Mouse (Mus musculus) cerebellum, adult 11 months (tissue): ENCODE results near the gene Sox14.

Source experiments
- DNase-seq: peaks from one replicate; pipeline ENCODE4 v3.0.0; 2022

The Sox14 gene

DNA sequence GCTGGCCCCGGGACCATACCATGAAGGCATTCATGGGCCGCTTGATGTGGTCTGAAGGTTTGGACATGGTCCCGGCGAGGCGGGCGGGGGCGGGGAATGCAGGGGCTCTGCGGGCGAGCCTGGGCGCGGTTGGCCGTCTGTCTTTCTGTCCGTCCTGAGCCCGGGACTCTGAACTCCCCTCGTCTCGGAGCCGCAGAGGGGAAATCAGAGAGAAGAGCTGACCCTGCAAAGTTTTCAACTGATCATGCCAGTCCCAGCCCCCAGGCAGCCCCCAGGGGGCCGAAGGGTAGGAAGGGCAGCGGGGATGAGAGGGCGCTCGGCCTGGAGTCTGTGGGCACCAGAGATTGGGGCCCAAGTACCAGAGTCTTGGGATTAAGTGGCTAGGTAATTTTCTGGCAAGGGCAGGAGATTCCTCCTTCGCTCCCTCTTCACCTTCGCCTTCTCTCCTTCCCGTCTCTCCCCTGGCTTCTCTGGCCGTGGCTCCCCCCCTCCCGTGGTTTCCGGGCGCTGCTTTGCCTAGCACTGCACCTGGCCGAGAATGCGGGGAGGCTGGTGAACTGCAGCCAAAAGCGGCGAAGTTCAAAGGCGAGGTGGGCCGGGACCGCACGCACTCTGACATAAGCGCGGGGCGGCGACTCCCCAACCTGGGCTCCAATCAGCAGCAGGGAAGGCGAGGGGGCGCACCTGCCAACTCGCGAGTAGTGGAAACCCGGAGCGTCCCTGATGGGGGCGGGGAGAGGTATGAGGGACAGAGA is at the start of gene Sox14:
Gene Sox14, minus strand, starts transcription at position 553 of the 755 bp plus-strand sequence.
- DNase-seq, result no peak

DNA sequence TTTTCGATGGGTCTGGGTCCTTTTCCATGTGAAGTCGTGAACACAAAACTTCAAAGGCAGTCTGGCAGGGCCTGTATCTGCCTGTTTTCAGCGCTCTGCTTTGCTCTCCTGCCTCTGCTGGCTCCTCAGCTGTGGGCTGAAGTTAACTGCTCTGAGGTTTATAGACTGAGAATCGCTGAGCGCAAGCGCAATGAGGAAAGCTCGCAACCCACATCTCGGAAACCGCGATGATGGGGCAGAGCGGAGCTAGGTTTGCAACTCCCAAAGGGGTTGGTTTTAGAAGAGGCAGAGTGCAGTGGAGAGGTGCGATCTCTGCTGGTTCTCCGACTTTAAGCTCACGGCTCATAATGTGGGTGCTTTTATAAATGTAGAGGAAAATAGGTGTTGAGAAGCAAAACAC is 3.3 kb upstream of the Sox14 start:
- DNase-seq, result no peak

DNA sequence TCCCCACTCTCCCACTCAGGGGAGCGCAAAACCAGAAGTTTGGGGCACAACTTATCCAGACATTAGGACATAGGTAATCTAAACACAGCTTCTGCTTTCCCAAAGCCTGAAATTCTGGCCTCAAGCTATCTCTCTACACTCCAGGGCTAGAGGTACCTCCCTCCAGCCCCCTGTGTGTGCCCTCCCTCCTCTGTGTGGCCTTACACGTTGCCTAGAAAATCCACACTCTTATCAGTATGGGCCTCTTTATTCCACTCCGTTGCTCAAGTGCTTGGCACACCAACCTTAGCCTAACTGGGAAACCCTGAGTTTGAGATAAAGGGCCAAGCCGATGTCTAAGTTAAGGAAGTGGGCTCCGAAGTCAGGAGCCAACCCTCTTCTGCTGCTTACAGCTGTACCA is 2.6 kb upstream of the Sox14 start:
- no peak for DNase-seq

DNA sequence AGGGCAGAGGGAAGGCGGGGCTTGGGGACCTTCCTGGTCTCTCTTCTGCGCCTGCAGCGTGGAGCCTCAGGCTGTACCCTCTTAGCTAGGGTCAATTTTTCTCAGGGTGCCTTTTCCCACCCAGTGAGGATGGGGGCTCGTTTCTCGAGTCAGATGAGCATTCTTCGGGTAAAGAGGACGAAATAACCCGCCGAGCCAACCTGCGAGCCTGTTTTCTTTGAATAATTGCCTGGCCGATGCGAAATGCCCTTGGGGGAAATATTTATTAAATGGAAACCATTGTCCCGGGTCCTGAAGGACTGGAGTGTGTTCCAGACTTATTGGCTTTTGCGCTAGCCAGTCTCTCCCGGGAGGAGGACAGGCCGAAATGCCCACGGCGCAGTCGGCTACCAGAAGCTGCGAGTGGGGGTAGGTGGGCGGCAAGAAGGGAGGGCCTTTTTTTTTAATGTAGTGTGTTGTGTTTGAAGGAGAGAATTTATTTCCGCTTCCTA is 1.1 kb upstream of the Sox14 start:
- no peak for DNase-seq

DNA sequence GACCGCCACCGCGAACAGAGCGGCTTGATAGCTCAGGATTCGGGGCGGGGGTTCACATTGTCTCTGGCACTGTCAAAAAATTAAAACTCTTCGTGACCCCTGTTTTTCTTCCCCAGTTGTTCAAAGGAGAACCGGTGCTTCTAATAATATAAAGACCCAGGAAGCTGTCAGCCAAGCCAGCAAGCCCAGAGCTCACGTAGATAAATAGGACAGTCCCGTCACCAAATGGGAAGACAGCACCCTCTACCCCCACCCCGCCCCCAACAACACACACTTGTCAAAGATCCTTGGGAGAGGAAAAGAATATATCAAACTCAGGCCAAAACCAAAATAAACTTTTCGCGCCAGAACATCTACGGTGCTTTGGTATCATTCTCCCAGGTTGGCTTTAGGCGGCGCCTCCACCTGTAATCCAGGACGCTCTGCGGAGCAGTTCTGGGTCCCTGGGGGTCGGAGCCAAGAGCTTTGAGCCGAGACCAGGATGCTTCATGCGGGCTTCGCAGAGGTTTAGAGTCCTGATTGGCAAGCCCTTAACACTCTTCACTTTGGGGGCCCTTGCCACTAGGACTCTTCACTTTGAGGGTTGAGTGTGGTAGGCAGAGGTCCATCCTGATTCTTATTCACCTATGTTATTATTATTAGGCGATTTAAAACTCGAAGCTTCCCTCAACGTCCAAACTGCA is 544 bp upstream of the Sox14 start:
- no peak for DNase-seq

DNA sequence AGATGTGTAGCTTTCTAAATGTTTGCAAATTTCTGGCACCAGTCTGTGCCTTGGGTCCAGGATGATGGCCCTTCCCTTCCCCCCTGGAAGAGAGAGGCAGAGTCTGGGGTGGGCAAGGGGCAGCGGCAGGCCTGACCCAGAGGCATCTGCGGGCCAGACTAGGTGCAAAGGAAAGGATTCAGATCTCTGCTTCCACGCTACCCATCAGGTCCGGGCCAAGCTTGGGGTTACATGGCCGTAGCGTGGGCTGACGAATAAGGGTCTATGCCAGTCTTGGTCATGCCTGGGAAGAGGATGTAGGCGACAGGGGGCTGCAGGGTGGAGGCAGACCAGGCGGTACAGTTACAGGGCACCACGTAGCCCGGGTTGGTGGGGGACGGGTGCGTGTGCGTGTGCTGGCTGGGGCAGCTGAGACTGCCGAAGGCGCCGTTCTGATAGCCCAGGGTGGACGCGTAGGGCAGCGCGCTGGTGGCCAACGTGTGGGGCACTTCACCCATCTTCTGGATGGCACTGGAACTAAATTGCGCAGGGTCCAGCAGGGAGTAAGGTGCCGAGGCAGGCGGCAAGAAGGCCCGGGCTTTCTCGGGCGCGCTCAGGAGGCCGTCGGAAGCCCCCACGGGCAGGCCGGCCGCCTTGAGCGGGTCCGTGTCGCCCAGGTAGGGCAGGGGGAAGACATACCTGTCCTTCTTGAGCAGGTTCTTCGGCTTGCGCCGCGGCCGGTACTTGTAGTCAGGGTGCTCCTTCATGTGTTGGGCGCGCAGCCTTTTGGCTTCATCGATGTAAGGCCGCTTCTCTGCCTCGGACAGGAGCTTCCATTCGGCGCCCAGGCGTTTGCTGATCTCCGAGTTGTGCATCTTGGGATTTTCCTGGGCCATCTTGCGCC is 994 bp downstream of the Sox14 start:
- DNase-seq, result no peak

DNA sequence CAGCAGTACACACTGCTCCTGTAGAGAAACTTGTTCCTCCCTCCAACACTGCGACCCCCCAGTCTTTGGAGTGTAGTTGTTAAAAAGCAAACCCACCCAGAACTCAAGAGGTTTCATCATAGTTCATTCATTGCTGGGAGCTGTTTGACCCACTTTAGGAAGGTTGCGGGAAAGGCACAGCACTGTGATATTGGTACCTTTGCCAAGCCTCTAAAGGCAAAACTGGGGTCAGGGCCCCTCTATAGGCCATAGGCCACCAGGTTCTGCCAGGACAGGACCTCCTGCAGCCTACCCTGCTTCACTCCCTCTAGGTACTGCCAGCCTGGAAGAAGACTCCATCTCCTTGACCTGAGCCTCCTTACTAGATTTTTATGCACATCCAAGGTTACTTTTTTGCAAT is 2.2 kb downstream of the Sox14 start:
- DNase-seq, result no peak

DNA sequence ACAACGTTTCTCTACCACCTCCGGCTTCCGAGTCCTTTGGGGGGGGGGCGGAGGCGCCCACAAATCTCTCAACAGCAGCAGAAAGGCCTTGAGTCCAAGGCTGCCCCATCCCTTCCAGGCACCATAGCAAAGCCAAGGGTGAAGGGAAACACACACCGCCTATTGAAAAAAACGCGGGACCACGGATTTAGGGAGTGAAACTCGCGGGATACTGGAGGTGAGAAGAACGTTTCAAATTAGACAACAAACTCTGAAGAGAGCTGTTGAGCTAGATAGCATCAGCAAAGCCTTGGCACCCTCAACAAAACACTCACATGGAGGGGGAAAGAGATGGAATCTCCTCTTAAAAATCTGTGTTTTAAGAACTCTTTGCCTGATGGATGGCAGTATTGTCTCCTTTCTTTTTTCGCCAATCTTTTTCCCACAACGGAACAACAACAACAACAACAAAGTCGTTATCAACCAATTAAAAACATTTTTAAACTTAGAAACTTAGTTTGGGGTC is 2.8 kb downstream of the Sox14 start:
- DNase-seq, result no peak

DNA sequence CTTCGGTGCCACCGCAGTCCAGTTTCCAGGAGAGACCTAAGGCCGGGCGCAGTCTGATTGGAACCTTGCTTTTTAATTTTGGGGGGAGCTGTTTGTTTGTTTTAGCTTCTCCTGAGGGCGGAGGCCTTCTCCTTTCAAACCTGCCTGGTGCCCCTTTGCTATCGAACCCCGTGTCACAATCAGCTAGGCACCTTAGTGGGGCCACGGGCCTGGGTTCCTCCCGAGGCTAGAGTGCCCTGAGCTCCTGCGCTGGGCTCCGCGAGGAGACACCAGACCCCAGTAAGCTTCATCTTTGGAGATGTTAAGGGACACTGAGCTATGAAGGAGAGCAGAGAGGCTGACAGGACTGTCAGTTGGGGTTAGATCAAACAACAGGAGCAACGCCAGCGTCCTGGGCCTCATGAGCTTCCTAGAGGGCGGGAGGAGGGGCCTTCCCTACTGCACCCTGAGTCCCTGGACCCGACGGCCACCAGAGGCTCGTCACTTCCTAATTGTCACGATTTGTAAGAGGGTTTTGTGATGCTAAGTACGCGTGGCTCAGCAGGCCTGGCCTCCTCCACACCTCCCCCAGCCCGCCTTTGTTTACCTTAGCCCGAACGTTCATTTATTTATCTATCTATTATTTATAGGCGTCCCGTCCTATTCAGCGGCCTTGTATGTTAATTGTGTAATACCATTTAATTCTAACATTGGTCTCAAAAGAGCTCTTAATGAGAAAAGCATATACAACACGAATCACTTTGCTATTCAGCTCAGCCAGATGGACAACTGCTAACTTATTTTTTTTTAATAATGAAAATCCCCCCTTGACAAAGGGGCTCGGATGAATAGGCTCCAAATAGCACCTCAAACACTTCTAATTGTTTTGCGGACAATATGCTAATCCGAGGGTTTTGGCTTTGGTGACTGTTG is 3.5 kb downstream of the Sox14 start:
- no peak for DNase-seq

DNA sequence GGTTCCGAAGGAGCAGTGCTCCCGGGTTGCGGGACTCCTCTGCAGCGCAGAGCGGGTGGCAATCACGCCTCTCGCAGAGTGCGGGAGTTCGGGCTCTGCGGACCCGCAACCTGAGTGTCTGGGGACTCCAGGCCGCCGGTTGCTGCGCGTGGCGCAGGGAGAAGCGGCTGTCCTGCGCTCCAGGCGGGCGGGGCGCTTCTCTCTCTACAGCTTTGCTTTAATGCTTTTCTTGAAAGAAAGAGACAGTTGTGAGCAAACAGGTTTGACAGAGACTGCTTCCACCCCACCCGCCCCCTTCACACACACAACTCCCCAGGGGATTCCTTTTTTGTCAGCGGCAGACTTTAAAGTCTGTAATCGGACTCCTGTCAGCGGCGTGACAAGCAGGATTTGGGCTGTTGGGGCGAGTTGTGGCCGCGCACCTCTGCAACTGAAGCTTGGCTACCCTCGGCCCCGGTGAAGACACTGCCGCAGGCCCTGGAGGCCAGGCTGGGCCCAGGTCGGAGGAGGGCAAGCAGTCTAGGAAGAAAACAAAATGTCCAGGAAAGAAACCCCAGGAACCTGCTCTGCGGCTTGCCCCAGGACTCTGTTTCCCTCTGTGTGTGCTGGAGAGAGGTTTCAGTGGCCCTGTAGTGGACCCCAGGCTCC is 4.3 kb downstream of the Sox14 start:
- DNase-seq, result no peak

DNA sequence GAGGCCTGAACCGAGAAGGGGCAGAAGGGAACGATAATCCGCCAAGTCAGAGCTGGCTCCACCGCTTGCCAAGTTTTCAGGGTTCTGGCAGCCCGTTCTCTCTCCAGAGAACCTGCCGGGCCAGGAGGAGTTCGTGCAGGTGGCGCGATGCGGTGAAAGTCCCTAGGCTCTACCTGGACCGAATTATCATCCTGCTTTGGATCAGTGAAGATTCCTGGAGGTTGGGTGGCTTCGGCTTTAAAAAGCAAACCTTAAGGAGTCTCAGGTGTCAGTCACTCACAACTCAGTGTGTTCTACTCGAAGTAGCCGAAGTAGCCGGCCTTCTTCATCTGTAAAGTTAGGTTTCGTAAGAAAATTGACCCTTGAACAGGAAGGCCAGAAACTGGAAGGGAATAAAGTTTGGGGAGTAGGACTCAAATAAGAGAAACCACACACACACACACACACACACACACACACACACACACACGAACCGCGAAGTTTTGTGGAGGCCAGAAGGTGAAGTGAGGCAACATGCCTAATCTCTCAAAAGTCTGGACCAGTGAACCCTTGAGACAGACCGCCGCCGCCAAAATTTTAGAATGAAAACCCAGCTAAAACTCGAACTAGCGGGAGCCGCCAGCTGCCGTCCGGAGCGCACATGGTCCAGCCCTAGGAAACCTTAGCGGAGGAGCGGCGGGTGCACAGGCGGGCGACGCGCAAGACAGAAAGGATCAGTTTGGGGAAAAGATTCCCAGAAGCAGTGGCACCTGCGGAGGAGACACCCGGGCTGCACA is 5.0 kb downstream of the Sox14 start:
- no peak for DNase-seq

DNA sequence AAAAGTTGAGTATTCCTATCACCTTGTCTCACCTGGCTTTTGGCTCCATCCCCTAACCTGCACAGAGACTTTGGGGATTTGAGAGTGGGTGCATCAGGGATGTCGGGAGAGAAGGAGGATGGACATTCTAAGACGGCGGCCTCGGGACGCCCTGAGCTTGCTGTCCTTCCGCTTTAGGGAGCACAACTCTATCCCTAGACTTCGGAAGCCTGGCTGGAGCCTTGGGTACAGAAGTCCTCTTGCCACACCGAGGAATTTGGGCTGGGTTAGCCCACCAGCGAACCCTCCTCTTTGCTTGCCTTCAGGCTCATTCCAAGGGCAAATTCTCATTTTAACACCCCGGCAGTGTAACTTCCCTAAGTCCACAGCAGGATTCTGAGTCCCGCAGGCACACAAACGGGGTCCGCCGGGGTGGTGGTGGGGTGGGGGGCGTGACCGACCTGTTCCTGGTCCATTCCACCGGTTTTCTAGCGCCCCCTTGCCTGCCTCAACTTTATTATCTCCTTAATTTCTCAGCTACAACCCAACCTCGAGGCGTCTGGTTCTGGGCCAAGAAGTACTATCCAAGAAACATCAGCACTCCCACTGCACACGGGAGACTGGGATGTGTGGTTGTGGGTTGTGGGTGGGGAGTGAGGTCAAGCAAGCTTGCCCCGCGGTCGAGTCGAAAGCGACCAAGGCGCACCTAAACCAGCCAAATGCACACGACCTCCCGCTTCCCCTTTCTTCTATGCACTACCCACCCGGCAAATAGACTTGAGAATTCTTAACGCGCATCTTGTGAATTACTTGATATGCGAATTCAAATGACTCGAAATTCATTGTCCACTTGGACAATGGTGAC is 5.8 kb downstream of the Sox14 start:
- DNase-seq, result no peak

DNA sequence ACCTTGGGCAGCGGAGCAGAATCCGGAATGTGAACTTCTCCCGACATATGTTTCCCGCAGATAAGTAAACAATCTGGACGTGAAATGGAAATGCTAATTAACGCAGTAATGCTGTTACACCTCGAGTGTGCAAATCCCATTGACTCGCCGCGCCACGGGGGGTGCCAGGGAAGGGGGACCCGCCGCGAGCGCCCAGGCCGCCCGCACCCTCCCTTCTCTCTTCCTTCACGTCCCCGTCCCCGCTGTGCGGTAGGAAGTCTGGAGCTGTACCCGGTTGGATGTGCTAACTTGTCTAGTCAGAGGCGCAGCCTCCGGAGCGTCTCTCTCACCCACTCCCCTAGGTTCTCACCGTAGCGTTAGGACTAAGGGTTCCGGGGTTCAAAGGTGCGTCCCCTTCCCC is 6.7 kb downstream of the Sox14 start:
- DNase-seq, result no peak

DNA sequence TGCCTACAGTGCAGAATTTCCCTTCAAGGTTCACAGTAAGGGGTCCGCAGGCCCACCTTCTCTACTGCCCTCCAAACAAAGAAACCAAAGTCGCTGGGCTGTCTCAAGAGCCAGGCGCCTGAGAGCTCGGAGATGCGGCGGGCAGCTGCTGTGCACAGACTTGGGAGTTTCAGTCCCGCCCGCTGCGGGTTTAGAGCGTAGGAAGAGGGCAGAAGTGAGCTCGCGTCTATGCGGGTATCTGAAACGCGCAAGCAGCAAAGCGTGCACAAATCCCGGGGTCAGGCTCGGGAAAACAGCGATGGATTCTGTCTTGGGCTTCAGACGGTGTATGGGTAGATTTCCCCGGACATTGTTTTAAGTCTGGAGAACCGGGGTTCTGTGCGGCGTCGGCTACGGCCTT is 7.4 kb downstream of the Sox14 start:
- DNase-seq, result no peak

DNA sequence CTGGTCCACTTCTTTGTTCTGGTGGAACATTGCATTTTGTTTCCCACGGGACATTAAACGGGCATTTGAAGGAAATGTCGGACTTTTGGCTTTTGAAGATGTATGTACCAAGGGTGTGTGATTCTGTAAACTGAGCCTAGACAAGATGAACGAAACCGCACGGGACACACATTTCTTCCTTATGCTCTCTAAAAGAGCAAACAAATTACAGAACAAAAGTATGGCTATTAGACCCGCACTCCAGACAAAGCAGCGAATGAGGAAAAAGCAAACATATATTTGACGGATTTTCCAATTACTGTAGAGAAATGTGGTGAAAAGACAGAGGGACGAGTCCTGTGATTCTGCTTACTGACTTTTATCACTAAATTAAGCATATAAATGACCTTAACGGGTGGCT is 7.9 kb downstream of the Sox14 start:
- no peak for DNase-seq

DNA sequence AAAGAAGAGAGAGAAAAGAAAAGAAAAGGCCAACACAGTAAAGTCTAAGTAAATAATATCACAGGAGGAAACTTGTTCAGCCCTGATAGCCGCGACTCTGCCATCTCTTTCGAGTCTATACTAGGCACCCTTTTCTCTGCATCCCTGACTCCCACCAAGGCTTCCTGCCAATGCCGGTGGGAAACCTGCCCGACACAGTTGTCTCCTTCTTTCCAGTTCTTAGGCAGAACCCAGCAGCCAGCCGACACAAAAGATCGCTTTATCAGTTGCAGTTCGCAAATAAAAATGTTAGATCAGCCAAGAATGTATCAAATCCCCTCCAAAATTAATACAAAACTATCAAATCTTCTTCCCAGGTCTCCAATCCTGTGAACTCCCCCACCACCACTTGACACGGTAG is 13.0 kb downstream of the Sox14 start:
- no peak for DNase-seq

DNA sequence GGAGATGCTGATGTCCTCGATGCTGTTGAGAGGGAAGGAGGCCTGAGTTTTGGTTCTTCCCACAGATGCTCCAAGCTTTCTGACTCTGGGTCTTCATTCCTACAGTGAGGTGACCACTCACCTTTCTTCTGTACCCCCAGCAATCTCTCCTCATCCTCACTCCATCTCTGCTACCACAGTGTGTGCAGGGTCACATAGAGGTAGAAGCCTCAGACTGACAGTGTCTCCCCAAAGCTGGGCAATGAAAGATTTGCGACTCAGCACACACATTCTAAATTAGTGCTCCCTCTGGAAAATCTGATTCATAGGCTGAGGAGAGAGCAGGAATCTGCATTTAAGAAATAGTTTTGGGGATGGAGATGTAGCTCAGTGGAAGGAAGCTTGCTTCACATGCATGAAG is 21.5 kb downstream of the Sox14 start:
- no peak for DNase-seq

DNA sequence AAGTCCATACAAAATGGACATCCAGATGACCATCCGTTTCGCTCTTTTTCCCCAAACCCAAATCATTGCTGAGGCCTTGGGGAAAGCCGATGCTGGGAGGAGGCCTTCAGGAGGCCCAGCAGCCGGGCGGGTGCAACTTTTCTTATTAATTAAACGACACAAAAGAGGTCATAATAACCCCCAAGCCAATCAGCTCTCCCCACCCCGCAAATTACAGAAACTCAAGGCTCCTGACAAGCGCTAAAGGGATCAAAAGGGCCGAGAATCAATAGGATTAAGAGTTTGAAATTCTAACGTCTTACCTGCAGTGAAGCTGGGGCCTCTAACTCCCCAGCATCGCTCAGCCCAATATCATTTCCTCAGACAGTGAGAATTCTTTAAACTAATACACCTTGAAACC is 22.6 kb downstream of the Sox14 start:
- no peak for DNase-seq

DNA sequence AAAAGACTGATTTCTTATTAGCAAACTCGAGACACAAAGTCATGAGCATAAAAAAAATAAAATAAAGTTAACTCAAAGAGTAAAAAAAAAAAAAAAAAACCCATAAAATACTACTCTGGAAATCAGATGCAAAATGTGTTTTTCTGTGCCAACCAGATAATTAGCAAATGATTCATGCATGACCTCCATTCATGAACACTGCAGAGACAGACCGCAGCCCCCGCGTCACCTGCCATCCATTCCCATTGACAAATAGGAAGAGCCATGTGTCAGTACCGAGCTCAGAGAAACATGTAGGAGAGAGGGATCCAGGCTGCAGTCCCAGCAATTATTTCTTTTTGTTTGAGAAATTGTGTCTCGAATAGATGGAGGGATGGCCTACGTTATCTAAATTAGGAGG is 25.6 kb downstream of the Sox14 start:
- no peak for DNase-seq

DNA sequence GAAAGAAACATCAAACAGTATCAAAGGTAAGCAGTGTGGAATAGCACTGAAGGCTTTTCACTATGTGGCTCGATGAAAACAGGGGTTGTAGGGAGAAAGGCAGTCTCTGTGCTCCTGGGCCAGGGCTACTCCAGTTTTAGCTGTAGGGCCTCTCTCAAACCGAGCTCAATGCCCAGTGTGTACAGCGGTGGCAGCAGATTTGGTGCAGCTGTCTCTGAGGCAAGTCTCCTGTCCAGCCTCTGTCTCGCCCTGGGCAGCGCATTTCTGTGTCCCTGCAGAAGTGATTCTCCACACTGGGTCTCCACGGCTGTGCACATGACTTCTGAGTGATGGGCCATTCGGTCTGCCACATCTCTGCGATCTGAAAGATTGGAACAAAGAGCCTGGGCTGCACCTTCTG is 27.6 kb downstream of the Sox14 start:
- DNase-seq, result no peak
